Mouse (Mus musculus) cortical plate, adult 2 months (tissue): Measurements from ENCODE around the gene Aacs. TPM values are rescaled to one million over a fixed set of nuclear protein-coding genes. Genes with fewer than 3 reads are reported as not detected.
"Not testable (repeated sequence)": the region's sequence is repeated elsewhere in the genome, so short reads cannot be mapped to it uniquely, and the experiment has no call there.

Experiments used
- H3K27ac ChIP-seq: fragments of 200-500 bp; 2 replicates; pipeline ENCODE4 v1.5.1; 2012; ENCODE audit warnings: low read length, control low read depth, inconsistent platforms; ENCODE audit not compliant: insufficient read depth
- H3K4me1 ChIP-seq: fragments of 200-500 bp; 2 replicates; pipeline ENCODE4 v1.6.1; 2011; ENCODE audit warnings: low read length; ENCODE audit not compliant: control insufficient read depth, insufficient read depth
- H3K4me3 ChIP-seq: fragments of 200-500 bp; 2 replicates; pipeline ENCODE4 v1.5.1; 2011; ENCODE audit warnings: mild to moderate bottlenecking, low read length, control low read depth; ENCODE audit not compliant: insufficient read depth
- CTCF ChIP-seq: fragments of 200-500 bp; IDR thresholded peaks from 2 replicates; pipeline ENCODE4 v1.5.1; 2011; ENCODE audit warnings: mild to moderate bottlenecking, control low read depth, low read length; ENCODE audit not compliant: insufficient read depth; ENCODE audit errors: extremely low read depth
- POLR2A ChIP-seq: fragments of 200-500 bp; IDR thresholded peaks from 2 replicates; pipeline ENCODE4 v1.6.1; 2011; ENCODE audit warnings: mild to moderate bottlenecking, low read length, control low read depth; ENCODE audit not compliant: insufficient read depth; ENCODE audit errors: extremely low read depth
- polyA plus RNA-seq: library from polyadenylated mRNA; depleted of rRNA; stranded (reverse); fragments of >200 nt; gene quantifications from 2 replicates; pipeline ENCODE4 v1.2.3, GENCODE M21; 2012; rRNA removed

The Aacs gene
- polyA plus RNA-seq, result 51.5 and 51.8 TPM in 2 replicates

DNA sequence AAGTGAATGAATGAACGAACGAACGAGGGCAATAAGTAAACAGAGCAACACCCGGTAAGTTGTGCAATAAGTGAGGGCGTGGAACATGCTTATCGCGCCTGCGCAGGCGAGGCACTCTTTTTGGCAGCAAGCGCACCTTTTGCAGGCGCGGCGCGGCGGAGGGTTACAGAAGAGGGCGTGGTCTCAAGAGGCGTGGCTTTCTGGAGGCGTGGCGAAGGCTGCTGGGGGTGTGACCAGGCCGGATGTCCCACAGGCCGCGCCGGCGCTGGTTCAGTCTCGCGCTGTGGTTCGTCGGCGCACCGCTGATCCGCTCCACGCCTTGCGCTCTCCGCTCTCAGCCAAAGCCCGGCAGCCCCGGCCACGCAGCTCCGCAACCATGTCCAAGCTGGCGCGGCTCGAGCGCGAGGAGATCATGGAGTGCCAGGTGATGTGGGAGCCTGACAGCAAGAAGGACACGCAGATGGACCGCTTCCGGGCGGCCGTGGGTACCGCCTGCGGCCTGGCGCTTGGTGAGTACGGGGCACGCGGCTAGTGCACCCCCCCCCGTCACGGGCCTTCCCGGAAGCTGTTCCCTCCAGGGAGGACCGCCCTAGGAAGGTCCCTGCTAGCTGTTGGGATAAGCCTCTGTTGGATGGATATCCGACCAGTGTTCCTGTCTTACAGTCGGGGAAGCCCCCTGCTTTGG is at the start of gene Aacs:
Gene Aacs, plus strand, starts transcription at position 214 of the 685 bp plus-strand sequence.
- peaks cover 3% of the 10 kb centered on the region; the same call in 1 of the 2 replicates for H3K4me1 ChIP-seq
- peak within 1 kb of the TSS; percentile 3; the same call in 1 of the 2 replicates for H3K27ac ChIP-seq
- TF ChIP-seq CTCF, result no peak
- peak; percentile 99 for TF ChIP-seq POLR2A
- H3K4me3 ChIP-seq, result peak within 1 kb of the TSS; percentile 52

DNA sequence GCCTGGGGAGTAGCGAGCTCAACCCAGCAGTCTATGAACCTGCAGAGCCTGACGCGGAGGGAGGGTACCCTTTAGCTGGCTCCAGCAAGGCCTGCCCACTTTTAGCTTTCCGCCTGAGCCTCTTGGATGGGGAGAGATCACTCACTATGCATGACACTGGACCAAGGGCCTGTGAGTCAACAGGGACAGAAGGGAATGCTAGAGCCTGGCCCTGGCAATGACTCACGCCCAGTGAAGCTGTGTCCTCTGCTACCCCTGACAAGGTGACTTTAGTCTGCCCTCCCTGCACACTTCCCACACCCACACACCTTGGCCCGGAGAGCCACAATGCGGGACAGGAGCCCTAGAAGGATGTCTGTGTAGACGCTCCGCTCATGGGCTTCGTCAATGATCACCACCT is 49.3 kb upstream of the Aacs start:
- TF ChIP-seq POLR2A, result no peak
- TF ChIP-seq CTCF, result no peak
- Histone ChIP-seq H3K4me1 (no peaks in the 10 kb centered on the region), H3K27ac (no peak overlapping the region), H3K4me3 (no peak overlapping the region)

DNA sequence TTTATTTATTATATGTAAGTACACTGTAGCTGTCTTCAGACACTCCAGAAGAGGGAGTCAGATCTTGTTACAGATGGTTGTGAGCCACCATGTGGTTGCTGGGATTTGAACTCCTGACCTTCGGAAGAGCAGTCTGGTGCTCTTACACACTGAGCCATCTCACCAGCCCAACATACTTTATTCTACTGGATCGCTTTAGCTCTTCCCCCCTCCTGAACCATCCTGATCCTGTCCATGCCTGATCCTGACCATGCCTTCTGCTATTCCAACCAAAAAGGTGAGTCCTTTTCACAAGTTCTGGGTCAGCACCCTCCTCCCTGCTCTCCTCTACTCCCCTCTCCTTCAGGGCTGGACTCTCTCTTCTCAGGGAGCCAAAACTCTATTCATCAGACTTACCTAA is 43.3 kb upstream of the Aacs start:
- H3K27ac ChIP-seq, H3K4me1 ChIP-seq, H3K4me3 ChIP-seq: not testable (repeated sequence)

DNA sequence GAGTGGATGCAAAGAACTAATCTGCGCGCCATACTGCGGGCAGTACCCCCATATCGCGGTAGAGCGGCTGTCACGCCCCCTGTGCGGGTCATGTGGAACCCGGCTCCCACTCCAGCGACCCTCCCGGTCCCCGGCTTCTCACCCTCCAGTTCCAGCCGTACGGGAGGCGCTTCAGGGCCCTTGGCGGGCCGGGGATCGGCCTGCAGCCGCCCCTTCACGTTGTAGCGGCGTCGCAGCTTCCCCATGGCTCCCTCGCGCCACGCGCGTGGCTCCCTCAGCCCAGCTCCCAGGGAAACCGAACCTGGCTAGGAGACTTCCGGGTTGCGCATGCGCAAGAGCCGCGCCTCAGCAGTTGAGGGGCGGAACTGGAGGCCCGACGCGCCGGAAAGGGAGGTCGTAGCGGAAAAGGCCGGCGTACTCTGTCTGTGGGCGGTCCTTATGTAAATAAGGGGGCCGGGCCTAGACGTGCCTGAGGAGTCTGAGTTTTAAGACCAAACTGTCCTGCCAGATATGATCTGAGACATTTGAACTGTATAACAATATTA is 41.7 kb upstream of the Aacs start, which contains the start of gene Dhx37:
Gene Dhx37, minus strand, starts transcription at position 329 of the 545 bp plus-strand sequence.
- H3K27ac ChIP-seq, result no peak within 1 kb of the TSS
- H3K4me1 ChIP-seq, result peaks cover 3% of the 10 kb centered on the region
- peak within 1 kb of the TSS; percentile 55 for H3K4me3 ChIP-seq
- TF ChIP-seq CTCF, result no peak
- peak; percentile 68 for TF ChIP-seq POLR2A

DNA sequence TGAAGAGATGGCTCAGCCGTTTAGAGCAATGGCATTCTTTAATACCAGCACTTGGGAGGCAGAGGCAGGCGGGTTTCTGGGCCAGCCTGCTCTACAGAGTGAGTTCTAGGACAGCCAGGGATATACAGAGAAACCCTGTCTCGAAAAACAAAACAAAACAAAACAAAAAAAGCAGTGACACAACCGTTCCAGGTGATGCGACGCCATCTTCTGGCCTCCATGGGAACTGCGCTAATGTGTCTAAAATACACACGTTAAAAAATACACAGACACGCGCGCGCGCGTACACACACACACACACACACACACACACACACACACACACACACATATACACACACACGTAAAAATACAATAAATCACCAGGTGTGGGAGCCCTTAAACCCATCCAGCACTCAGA is 41.3 kb upstream of the Aacs start:
- H3K27ac ChIP-seq, H3K4me3 ChIP-seq, H3K4me1 ChIP-seq: not testable (repeated sequence)

DNA sequence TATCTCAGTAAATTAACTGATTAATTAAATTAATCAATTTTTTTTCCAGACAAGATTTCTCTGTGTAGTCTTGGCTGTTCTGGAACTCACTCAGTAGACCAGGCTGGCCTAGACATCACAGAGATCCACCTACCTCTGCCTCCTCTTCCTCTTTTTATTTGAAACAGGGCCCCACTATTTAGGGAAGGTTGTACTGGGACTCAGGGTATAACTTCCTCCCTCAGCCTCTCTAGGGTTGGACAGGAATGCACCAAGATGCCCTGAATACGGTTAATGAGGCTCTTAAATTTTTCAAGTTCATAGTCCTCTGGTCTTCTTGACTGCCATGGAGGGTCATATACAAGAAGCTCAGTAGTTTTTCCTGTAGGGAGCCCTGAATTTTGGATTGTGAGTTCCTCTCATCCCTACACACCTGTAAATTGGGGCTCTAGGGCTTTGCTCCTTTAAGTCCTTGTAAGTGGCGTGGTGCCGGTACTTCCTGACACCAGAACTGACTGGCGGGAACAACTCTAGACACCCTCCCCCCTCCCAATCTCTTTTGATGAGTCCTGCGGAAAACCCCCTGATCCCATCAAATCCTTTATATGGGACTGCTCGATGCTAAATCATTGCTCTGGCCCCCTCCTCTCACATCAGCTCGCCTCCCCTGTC is 34.9 kb upstream of the Aacs start:
- Histone ChIP-seq H3K4me3 (peak overlapping the region; percentile 44), H3K27ac (no peak overlapping the region), H3K4me1 (peaks cover 2% of the 10 kb centered on the region; the same call in 1 of the 2 replicates)
- TF ChIP-seq POLR2A (no peak), CTCF (no peak)

DNA sequence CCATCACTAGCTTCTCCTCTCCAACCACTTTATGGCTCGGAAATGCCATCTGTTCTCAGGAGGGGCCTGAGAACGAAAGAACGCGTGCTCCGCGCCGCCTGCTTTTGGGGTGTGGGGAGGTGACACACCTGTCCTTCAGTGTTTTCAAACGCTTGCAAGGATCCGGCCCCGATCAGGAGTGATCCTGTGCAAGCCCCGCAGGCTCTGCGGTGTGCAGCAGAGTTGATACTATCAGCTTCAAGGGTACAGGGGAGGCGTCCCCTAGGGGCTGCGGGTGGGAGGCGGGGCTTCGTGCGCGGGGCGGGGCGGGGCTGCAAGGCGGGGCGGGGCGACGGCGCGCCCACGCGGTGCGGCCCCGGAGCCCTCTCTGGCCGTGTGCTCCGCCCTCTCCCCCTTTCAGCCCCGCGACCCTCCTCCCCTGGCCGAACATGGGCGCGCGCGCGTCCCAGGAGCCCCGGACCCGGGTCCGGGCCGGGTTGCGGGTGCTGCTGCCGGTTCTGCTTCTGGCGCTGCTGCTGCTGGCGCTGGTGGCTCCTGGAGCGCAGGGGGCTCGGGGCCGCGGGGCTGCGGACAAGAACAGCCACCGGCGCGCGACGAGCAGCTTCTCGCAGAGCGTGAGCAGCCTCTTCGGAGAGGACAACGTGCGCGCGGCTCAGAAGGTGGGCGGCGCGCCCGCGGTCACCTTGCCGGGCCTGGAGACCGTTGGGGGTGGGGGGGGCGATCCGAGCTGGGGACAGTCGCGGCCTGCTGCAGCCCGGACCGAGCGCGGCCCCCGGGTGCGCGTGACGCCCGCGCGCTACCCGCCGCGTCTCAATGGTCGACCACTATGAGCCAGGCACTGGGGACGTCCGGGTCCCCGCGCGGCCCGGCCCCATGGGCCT is 34.1 kb upstream of the Aacs start, which contains the start of gene Bri3bp:
Gene Bri3bp, plus strand, starts transcription at position 335 of the 881 bp plus-strand sequence.
- Histone ChIP-seq H3K27ac (0 out of 2 replicates have a peak within 1 kb of the TSS, but pooled peaks have one; percentile 35), H3K4me3 (peak within 1 kb of the TSS; percentile 44), H3K4me1 (peaks cover 4% of the 10 kb centered on the region; the same call in 1 of the 2 replicates)
- no peak for TF ChIP-seq CTCF
- TF ChIP-seq POLR2A, result peak; percentile 44; the same call in 1 of the 2 replicates

DNA sequence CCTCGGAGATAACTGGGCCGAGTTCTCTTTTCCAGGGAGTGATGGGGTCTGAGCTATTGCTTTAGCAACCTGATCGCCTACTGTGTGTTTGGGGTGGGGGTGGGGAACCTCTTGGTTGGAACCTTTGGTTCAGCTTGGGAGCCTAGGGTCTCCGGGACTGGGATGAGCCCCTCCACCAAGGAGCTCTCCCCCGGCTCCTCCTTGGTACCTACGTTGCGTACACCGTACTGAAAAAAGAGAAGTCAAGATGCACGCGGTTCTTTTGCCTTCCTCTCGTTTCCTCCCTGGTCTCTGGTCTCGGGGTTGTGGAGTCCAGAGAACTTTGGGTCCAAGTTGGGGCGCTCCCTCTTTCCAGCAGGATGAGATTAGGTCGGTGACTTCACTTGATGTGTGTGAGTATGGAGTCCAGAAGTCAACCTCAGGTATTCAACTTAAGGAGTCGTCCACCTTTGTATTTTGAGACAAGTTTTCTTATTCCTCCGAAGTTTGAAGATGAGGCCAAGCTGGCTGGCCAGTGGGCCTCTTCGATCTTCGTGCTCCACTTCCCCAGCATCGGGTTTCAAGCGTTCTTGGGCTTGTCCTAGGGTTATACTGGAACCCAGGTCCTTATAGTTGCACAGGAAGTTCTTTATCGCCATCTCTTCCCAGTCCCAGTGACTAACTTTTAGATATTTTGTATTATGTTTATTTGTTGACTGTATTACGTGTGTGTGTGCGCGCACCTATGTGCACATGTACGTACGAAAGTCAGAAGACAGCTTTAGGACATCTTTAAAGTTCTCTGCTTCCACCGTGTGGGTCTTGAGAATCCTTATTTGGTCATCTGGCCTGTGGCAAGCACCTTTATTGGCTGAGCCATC is 33.2 kb upstream of the Aacs start:
- Histone ChIP-seq H3K4me1 (peaks cover 4% of the 10 kb centered on the region; the same call in 1 of the 2 replicates), H3K27ac (no peak overlapping the region), H3K4me3 (peak overlapping the region; percentile 44)
- TF ChIP-seq CTCF, result no peak
- TF ChIP-seq POLR2A, result no peak

DNA sequence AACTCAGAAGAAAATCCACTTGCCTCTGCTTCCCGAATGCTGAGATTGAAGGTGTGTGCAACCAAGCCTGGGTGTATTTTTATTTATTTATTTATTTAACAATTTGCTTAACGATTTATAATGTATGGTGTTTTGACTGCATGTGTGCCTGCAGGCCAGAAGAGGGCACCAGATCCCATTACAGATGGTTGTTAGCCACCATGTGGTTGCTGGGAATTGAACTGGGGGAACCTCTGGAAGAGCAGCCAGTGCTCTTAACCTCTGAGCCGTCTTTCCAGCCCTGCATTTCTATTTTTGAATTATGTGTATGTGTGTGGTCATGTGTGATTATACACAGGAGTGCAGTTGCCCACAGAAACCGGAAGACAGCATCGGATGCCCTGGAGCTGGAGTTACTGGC is 32.3 kb upstream of the Aacs start:
- peaks cover 4% of the 10 kb centered on the region; the same call in 1 of the 2 replicates for H3K4me1 ChIP-seq
- no peak overlapping the region for H3K27ac ChIP-seq
- TF ChIP-seq POLR2A (no peak), CTCF (no peak)
- no peak overlapping the region for H3K4me3 ChIP-seq
